Mouse (Mus musculus) lung, embryonic 16.5 days (tissue): Measurements from ENCODE around the gene Hdac6. TPM values are rescaled to one million over a fixed set of nuclear protein-coding genes. Genes with fewer than 3 reads are reported as not detected.

Source experiments
- ATAC-seq: fragments of 200-750 bp; cut with Nextera tagmentation; 2 replicates; pipeline ENCODE4 v1.8.0; 2017; ENCODE audit warnings: low read depth, mild to moderate bottlenecking, moderate library complexity
- H3K27ac ChIP-seq: fragments of 300-500 bp; sonication (generic); 2 replicates; pipeline ENCODE4 v1.5.1; 2014; ENCODE audit warnings: mild to moderate bottlenecking, control low read depth, low read length
- H3K27me3 ChIP-seq: fragments of 300-500 bp; sonication (generic); 2 replicates; pipeline ENCODE4 v1.6.1; 2014; ENCODE audit warnings: low read depth, low read length, mixed read lengths; ENCODE audit not compliant: control insufficient read depth, insufficient read depth
- H3K36me3 ChIP-seq: fragments of 300-500 bp; sonication (generic); 2 replicates; pipeline ENCODE4 v1.6.1; 2014; ENCODE audit warnings: low read length; ENCODE audit not compliant: control insufficient read depth, insufficient read depth
- H3K4me1 ChIP-seq: fragments of 300-500 bp; sonication (generic); replicated peaks from 2 replicates; pipeline ENCODE4 v1.6.1; 2014; ENCODE audit warnings: low read length, mixed read lengths; ENCODE audit not compliant: control insufficient read depth, insufficient read depth
- H3K4me2 ChIP-seq: fragments of 300-500 bp; sonication (generic); 2 replicates; pipeline ENCODE4 v1.6.1; 2014; ENCODE audit warnings: low read depth, low read length, control low read depth
- H3K4me3 ChIP-seq: fragments of 300-500 bp; sonication (generic); 2 replicates; pipeline ENCODE4 v1.5.1; 2014; ENCODE audit warnings: mild to moderate bottlenecking, low read length, control low read depth
- H3K9ac ChIP-seq: fragments of 300-500 bp; sonication (generic); 2 replicates; pipeline ENCODE4 v1.6.1; 2014; ENCODE audit warnings: low read length, control low read depth
- H3K9me3 ChIP-seq: fragments of 300-500 bp; sonication (generic); 2 replicates; pipeline ENCODE4 v1.6.1; 2016; ENCODE audit warnings: low read length; ENCODE audit not compliant: control insufficient read depth
- WGBS: fragments of 180-500 bp; shearing (Covaris S2); extraction: QIAGEN DNeasy Blood & Tissue Kit; methylation state at CpG from one replicate; pipeline ENCODE4 v1.1.7; 2014; 5-methylcytosine and 5-hydroxymethylcytosine counted together
- polyA plus RNA-seq: library from polyadenylated mRNA; unstranded; fragments of >200 nt; fragmentation: Nextera tagmentation; extraction: Ambion mirVana; gene quantifications from 2 replicates; pipeline ENCODE4 v1.2.1, GENCODE M21; 2015

The Hdac6 gene
- polyA plus RNA-seq, 1 experiment from 2014 or later: 26.5 TPM

DNA sequence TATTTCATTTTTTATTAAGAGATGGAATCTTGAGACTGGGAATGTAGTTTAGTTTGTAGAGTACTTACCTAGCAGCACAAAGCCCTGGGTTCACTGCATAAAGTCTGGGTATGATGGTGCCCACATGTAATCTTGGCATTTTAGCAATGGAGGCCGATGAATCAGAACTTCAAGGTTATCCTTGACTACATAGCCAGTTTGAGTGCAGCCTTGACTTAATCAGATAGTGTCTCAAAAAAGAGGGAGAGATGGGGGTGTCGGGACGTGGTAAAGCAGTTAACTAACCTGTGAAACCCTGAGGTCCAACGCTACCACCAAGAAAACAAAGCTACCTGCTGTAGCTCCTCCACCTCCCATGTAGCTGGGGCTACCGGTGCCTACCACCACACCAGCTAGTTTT lies 43.2 kb downstream of the Hdac6 start:
- Histone ChIP-seq H3K4me3 (no peak overlapping the region), H3K27me3 (no peaks in the 10 kb centered on the region), H3K4me1 (0 out of 2 replicates have a peak, but pooled peaks cover 2% of the 10 kb centered on the region), H3K36me3 (peaks cover 6% of the 10 kb centered on the region; the same call in 1 of the 2 replicates), H3K9me3 (no peaks in the 10 kb centered on the region), H3K9ac (no peak overlapping the region), H3K27ac (no peak overlapping the region), H3K4me2 (no peak overlapping the region)
- WGBS: 96% methylated on average over 5 of the region's 5 CpGs
- ATAC-seq: no peak

DNA sequence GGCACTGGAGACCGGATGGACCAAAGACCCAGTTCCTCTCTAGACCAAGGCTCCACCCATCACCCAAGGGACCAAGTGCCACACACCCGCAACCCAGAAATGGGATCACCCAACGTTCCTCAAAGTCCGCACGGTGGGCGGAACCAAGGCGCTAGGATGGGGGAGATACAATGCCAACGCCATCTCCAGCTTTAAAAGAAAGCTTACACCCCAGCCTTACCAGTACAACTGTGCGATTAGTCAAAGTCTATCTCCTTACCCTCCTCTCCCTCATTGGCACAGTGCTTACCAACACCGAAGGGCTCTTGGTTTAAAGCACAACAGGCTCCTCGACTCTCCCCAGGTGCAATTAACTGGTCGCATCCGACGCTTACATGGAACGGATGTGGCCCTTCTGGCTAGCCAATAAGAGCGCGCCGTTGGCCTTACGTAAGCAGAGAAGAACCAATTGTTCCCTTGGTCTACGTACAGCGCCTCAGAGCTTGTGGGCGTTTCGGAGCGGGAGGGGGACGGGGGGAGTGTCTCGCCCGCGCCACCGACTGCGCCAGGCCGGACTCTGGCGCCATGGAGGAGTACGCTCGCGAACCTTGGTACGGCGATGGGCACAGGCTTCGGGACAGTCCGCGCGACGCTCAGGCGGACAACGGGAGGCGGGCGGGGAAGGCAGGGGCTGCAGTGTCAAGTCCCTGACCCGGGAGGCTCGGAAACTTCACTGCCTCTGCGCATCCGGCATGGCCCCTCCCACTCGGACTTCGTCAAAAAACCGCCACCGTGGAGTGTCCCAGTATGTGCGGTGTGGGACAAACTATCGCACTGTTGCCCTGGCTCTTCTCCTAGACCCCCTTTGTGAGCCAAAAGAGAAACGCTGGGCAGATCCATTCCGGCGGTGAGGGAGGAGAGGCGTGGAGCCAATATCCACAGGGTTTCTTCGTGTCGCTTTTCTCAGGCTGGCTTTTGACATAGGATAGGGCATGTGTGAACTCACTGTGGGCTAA lies 48.5 kb downstream of the Hdac6 start, which contains the start of the genes Pqbp1 and Timm17b:
Gene Pqbp1 (minus strand): TSS at position 390 of the 995 bp plus-strand sequence.
Gene Timm17b (plus strand): TSS at position 478 of the 995 bp plus-strand sequence.
- H3K4me2 ChIP-seq: peak within 1 kb of the TSS; percentile 64
- peak within 1 kb of the TSS; percentile 68 for H3K4me3 ChIP-seq
- H3K27me3 ChIP-seq: no peaks in the 10 kb centered on the region
- ATAC-seq: peak; percentile 99
- peak within 1 kb of the TSS; percentile 79 for H3K27ac ChIP-seq
- no peaks in the 10 kb centered on the region for H3K9me3 ChIP-seq
- WGBS: 14% methylated on average over 49 of the region's 62 CpGs
- 0 out of 2 replicates have a peak, but pooled peaks cover 2% of the 10 kb centered on the region for H3K36me3 ChIP-seq
- H3K4me1 ChIP-seq: peaks cover 7% of the 10 kb centered on the region; the same call in 1 of the 2 replicates
- peak within 1 kb of the TSS; percentile 79 for H3K9ac ChIP-seq

DNA sequence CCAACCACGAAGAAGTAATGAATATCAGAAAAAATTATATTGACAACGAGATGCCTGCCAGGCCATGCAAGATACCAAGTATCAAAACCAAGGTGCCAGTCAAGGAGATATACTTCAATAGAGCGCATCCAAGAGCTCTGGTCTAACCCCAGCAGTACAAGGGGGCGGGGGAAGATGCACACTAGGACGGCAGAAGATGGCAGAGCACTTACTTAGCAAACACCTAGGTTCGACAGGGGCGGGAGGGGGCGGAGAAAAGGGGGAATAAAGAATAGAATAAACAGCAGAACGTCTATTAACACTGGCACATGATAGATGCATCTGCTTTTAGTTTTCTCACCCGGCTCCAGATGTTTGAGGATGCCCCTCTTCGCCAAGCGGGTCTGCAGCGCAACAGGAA lies 49.5 kb downstream of the Hdac6 start:
- peak overlapping the region; percentile 68 for H3K4me3 ChIP-seq
- WGBS: 28% methylated on average over 13 of the region's 13 CpGs
- H3K4me2 ChIP-seq: peak overlapping the region; percentile 64
- ATAC-seq: no peak
- H3K9ac ChIP-seq: peak overlapping the region; percentile 48
- H3K27ac ChIP-seq: 0 out of 2 replicates have a peak overlapping the region, but pooled peaks have one; percentile 17
- H3K36me3 ChIP-seq: 0 out of 2 replicates have a peak, but pooled peaks cover 4% of the 10 kb centered on the region
- no peaks in the 10 kb centered on the region for H3K27me3 ChIP-seq
- peaks cover 7% of the 10 kb centered on the region; the same call in 1 of the 2 replicates for H3K4me1 ChIP-seq
- no peaks in the 10 kb centered on the region for H3K9me3 ChIP-seq

DNA sequence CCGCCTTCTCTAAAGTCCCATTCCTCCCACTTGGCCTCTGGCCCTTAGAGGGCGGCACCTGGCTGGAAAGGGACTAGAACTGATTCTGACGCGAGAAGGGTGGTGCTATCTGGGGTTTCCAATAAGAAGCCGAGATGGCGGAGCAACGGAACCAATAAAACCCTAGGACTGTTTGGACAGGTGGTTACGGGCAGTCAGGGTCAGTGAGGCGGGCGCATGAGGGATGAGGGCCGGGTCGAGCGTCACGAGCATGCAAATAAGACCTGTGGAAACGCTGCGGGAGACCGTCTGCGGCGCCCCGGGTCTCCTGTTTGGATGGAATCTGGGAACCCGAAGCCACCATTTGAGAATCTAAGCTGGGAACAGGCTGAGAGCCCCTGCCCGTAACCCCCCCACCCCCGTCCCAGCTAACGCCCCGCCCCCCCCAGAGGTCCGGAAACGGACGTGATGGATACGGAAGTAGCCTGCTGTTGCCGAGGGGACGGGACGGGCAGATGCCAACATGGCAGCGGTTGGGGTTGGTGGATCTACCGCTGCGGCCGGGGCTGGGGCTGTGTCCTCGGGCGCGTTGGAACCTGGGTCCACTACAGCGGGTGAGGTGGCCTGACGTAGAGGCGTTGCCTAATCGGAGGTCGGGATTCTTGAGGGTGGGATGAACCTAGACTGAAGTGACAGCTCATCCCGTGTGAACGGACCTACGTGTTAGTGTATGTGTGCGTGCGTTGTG lies 63.7 kb downstream of the Hdac6 start, which contains the start of gene Slc35a2:
Gene Slc35a2 (plus strand): TSS at position 188 of the 727 bp plus-strand sequence.
- peak; percentile 95 for ATAC-seq
- Histone ChIP-seq H3K27ac (peak within 1 kb of the TSS; percentile 76), H3K9ac (peak within 1 kb of the TSS; percentile 55), H3K4me2 (peak within 1 kb of the TSS; percentile 44), H3K36me3 (no peaks in the 10 kb centered on the region; the same call in 1 of the 2 replicates), H3K4me3 (peak within 1 kb of the TSS; percentile 68), H3K4me1 (no peaks in the 10 kb centered on the region), H3K27me3 (no peaks in the 10 kb centered on the region), H3K9me3 (no peaks in the 10 kb centered on the region)
- 17% methylated on average over 47 of the region's 49 CpGs for WGBS

Other genes with a start within 250 kb of the Hdac6 start
- 102 and 122 TPM in 2 replicates for gene Wdr45, start 233.6 kb downstream of the Hdac6 start, polyA plus RNA-seq
- 0.72 and 1.7 TPM in 2 replicates for gene Gm45208, start 225.6 kb downstream of the Hdac6 start, polyA plus RNA-seq
- gene Praf2, start 219.4 kb downstream of the Hdac6 start, polyA plus RNA-seq: 54.7 and 60.6 TPM in 2 replicates
- gene Ccdc120, start 197.0 kb downstream of the Hdac6 start, polyA plus RNA-seq: 25.1 and 27.0 TPM in 2 replicates
- gene Tfe3, start 185.3 kb downstream of the Hdac6 start, polyA plus RNA-seq: 27.1 and 28.0 TPM in 2 replicates
- 41.9 and 44.0 TPM in 2 replicates for gene Gripap1, start 158.1 kb downstream of the Hdac6 start, polyA plus RNA-seq
- 1.1 TPM in 2 replicates for gene Kcnd1, start 125.6 kb downstream of the Hdac6 start, polyA plus RNA-seq
- 33.8 and 36.7 TPM in 2 replicates for gene Otud5, start 106.5 kb downstream of the Hdac6 start, polyA plus RNA-seq
- 11.4 and 15.0 TPM in 2 replicates for gene Pim2, start 69.6 kb downstream of the Hdac6 start, polyA plus RNA-seq
- 40.9 and 42.7 TPM in 2 replicates for gene Slc35a2, start 63.9 kb downstream of the Hdac6 start, polyA plus RNA-seq
- 106 and 119 TPM in 2 replicates for gene Pqbp1, start 48.6 kb downstream of the Hdac6 start, polyA plus RNA-seq
- 156 and 157 TPM in 2 replicates for gene Timm17b, start 48.5 kb downstream of the Hdac6 start, polyA plus RNA-seq
- gene Gm10491, start 40.1 kb downstream of the Hdac6 start, polyA plus RNA-seq: not detected in 2 replicates
- gene Gm10490, start 38.3 kb downstream of the Hdac6 start, polyA plus RNA-seq: not detected in 2 replicates
- 0.94 and 1.3 TPM in 2 replicates for gene Pcsk1n, start 28.1 kb downstream of the Hdac6 start, polyA plus RNA-seq
- gene Eras, start 19.3 kb downstream of the Hdac6 start, polyA plus RNA-seq: not detected in 2 replicates
- 1.1 and 2.8 TPM in 2 replicates for gene Gata1, start 30.2 kb upstream of the Hdac6 start, polyA plus RNA-seq
- not detected in 2 replicates for gene Glod5, start 70.6 kb upstream of the Hdac6 start, polyA plus RNA-seq
- gene Suv39h1, start 126.9 kb upstream of the Hdac6 start, polyA plus RNA-seq: 56.0 and 63.6 TPM in 2 replicates
- 0.70 and 0.79 TPM in 2 replicates for gene Was, start 142.6 kb upstream of the Hdac6 start, polyA plus RNA-seq
- gene Wdr13, start 185.0 kb upstream of the Hdac6 start, polyA plus RNA-seq: 25.4 and 26.0 TPM in 2 replicates
- 464 and 486 TPM in 2 replicates for gene Rbm3, start 198.0 kb upstream of the Hdac6 start, polyA plus RNA-seq
- 13.0 and 14.2 TPM in 2 replicates for gene Tbc1d25, start 228.3 kb upstream of the Hdac6 start, polyA plus RNA-seq
- 40.8 and 41.9 TPM in 2 replicates for gene Ebp, start 245.6 kb upstream of the Hdac6 start, polyA plus RNA-seq